Mouse (Mus musculus) T-cell, adult 2 months (primary cell): ENCODE data around the gene Olfr339.
"Not testable (repeated sequence)": the region's sequence is repeated elsewhere in the genome, so short reads cannot be mapped to it uniquely, and the experiment has no call there.

Experiments
- DNase-seq: peaks from one replicate; pipeline ENCODE4 v3.0.0; 2022; ENCODE audit warnings: low spot score

Gene Olfr339

DNA sequence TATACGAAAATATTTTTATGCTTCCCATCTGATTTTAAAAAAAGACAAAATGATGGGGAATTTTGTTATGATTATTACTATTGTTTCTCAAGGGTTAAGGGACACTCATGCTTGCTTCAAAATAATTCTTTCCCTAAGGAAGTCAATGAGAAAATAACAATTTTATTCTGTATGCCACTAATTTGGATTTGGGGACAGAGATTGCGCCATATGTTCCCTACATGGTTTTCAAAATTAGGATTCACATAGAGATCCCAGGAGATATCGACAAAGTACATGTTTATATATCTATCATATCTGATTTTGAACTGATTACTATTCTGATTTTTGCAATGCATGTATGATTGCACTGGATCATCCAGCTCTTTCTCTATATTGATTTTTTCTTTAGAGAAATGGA lies at the start of gene Olfr339:
Olfr339 (plus strand) TSS at position 301 of the 400 bp plus-strand sequence.
- no peak for DNase-seq

DNA sequence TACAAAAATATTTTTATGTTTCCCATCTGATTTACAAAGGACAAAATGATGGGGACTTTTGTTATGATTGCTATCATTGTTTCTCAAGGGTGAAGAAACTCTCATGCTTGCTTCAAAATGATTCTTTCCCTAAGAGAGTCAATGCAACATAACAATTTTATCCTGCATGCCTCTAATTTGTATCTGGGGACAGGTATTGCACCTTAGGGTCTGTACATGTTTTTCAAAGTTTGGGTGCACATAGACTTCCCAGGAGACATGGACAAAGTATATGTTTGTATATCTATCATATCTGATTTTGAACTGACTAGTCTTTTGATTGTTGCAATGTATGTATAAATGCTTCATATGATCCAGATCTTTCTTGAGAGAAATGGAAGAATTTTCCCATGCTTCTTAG lies 45.5 kb upstream of the Olfr339 start, which contains the start of gene Olfr338:
Olfr338 (plus strand) TSS at position 301 of the 400 bp plus-strand sequence.
- DNase-seq = no peak

DNA sequence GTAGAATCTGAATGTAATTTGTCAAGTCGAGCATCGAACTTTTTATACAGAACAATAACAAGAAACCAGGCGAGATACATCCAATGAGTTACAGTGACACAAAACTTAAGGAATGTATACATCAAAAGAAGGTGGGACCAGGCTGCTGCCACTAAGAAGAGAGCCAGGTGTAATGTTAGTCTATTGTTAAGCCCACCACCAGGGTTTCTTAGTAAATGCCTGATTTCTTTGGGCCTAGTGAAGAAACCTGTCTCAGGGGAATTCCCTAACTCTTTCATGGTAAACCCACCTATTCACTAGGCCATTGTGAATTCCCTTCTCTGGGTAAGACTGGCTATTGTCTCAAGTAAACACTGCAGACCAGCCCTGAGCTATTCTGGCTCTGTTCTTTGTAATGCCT lies 3.6 kb upstream of the Olfr339 start:
- not testable (repeated sequence) for DNase-seq

DNA sequence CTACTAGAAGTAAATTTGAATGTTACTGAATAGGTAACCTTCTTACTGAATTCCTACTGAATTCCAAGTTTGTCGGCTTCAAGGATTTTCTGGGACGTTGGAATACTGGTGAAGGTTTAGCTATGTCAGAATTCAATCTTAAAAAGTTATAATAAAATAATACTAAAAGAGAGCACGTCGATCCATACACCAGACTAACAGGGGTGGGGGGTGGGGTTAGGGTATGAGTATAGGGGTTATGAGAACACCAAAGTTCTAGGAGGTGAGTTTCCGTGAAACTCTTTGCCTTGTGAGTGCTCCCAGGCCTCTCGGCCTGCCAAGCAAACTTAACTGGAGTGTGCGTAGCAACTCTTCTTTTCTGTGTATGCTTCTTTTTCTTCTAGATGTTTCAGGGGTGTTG lies 3.2 kb upstream of the Olfr339 start:
- DNase-seq = not testable (repeated sequence)

DNA sequence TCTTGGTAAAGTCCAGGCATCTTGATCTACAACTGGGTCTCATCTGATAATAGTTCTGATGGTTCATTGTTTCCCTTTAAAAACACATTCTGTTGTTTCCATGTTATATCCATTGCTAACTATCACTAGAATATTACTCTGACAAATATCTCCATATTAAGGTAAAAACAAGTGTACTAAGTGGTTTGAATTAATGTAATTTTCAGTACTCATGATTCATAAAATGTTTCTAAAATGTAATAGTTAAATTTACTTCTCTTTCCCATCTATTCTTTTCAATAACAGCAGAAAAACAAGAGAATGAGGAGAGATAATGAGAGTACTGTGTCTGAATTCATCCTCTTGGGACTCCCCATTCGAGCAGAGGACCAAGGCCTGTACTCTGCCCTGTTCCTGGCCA lies 33.5 kb downstream of the Olfr339 start, which contains the start of gene Olfr340:
Olfr340 (plus strand) TSS at position 301 of the 400 bp plus-strand sequence.
- no peak for DNase-seq

DNA sequence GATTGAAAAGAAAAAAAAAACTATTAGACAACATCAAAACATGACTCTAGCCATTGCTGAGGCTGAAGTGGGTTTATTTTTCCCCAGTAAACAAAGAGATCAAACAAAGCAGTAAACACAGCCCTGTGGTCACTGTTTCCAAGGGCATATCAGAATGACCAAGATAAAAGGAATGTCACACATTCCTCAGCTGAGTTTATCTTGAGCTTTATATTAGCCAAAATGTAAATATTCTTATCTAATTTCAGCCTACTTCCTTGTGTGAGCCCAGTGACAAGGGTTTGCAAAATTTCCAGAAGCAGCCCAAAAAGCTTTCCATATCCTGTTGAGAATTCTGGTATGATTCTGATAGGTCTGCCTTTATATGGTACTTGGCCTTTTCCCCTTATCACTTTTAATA lies 54.9 kb downstream of the Olfr339 start:
- DNase-seq = no peak
